Mouse (Mus musculus): ENCODE measurements at regions not wholly inside any gene's neighbourhood (a gene's known extent, or its start where the extent isn't known, plus 50 kb on each side); places are given as distances from the start of the nearest gene placed in this dataset.

DNA sequence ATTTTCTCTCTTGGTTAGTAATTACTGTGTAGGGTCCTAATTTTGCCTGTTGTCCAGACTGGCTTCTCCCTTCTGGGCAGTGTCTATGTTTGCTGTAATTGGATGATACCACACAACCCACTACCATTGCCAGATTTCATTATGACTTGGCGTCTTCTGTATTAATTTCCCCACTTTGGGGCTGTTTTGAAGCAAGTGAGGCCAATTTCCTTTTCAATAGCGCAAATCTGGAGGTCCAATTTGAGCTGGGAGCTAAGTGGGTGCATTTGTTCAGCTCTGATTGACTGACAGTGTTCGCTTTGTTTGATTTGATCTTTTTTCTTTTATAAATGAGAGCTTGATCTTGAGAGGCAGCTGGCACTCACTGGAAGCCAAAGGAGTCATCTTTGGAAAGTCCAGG, 266.4 kb downstream of the Slc4a3 start:
- intact Hi-C loops (cut with DNase I), result no loop called here
- no peak for DNase-seq

DNA sequence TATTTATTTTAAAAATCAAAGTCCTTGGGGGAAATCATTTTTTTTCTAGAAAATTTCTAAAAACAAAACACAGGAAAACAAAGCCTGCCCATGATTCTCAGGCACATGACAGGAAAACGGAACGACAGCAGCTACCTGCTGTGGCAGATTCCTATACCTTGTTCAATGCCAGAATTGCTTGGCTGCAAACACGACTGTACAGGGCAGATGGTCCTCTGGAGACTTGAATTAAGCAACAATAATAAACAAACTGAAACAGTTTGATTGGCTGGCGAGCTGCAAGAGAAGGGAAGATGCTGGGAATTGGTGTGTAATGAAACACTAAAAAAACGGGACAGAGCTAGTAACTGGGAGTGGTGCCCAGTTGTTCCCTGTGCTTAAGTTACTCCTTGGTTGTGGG, 280.1 kb downstream of the Slc4a3 start:
- no peak for DNase-seq
- intact Hi-C loops (cut with DNase I), result no loop called here

DNA sequence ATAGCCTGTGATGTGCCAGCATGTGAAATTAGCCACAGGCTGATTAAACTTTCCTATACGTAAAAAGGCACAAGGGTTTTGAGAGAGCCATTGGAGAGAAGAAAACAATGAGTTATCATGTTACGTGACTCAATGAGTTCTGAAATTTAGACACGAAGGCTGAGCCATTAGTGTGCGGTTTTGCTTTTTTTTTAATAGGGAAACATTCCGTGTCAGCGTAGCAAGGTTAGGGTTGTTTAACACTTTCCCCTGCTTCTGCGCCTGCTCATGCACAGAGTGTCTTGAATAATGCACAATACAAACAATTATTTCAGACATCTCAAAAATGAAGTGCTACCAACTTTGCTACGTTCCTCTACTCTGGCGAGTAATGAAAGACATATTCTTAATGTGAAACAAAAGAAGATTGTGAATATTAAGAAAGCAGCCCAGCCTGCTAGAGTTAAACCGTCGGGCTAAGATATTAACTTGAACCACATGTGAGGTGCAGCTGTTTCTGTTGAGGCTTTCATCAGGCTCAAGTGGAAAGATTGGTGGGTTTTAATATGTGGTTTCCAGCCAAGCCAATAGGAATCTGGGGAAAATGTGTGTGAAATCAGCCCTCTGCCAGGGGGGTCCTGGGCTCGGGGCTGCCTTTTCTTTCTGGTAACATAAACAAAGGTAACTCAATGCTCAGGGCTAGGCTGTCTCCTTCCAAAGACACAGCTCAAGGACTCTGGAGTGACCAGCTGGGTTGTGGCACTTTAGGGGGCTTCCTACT, 287.2 kb downstream of the Slc4a3 start:
- no peak for DNase-seq
- intact Hi-C loops (cut with DNase I), result no loop called here

GRCm38 (mm10) chr1:75834361-75834760, 288.3 kb downstream of the Slc4a3 start:
- intact Hi-C loops (cut with DNase I), result no loop called here
- no peak for DNase-seq

- no peak for DNase-seq
- intact Hi-C loops (cut with DNase I), result no loop called here
Observed at GRCm38 (mm10) chr1:75839551-75840223, 293.6 kb downstream of the Slc4a3 start.

DNA sequence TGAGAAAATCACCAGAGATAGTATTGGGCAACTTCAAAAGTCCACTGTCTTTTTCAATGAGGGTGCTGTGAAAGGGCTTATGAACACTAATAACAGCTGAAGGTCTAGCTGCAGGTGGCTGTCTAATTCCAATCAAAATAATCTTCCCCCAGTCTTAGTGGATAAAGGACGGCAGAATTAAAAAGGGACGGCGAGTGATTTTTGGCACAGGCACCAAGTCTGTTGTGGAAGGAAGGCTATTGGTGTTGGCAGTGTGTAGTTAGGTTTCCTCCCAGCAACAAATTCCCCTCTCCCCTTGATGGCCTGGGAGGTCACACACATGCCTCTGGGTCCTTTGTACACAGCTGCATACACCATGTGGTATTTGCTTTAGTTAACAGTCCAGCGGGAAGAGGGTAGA, 296.3 kb downstream of the Slc4a3 start:
- intact Hi-C loops (cut with DNase I), result no loop called here
- no peak for DNase-seq

GRCm38 (mm10) chr1:75843326-75843725, 297.3 kb downstream of the Slc4a3 start:
- DNase-seq, result no peak
- intact Hi-C loops (cut with DNase I), result no loop called here

DNA sequence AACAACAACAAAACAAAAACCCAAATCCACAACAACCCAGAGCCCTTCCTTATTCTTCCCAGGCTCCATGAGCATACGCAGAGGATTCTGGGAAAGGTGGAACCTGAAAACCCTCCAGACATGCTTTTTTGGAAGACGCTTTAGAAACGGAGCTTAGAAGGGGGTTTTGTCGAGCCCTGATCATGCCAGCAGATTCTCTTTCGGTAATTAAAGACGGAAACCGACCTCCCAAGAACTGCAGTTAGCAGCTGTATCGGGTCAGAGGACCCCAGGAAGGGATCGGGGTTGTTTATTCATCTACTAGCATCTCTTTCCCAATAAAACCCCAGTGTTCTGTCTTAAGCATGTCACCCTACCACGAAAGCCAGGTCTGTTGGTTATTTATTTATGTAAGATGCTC, 298.1 kb downstream of the Slc4a3 start:
- intact Hi-C loops (cut with DNase I), result no loop called here
- DNase-seq, result no peak

DNA sequence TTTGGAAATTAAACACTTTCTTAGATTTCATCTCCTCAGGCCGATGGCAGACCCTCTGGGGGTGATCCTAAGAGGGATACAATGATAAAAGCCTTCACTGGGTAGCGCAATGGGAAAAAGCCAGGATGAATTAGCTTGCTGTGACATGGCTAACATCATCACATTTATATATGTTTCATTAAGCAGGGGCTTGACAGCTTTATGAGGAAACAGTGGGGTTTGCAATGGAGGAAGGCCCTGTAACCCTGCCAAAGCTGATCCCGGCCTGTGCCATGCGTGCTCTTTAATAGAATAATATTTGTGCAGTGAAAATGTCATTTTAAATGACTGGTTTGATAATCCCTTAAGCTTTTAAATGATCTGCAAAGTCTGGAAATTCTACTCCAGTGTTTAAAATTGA, 298.5 kb downstream of the Slc4a3 start:
- intact Hi-C loops (cut with DNase I), result no loop called here
- no peak for DNase-seq

GRCm38 (mm10) chr1:75844981-75845380, 298.9 kb downstream of the Slc4a3 start:
- DNase-seq, result no peak
- intact Hi-C loops (cut with DNase I), result no loop called here

DNA sequence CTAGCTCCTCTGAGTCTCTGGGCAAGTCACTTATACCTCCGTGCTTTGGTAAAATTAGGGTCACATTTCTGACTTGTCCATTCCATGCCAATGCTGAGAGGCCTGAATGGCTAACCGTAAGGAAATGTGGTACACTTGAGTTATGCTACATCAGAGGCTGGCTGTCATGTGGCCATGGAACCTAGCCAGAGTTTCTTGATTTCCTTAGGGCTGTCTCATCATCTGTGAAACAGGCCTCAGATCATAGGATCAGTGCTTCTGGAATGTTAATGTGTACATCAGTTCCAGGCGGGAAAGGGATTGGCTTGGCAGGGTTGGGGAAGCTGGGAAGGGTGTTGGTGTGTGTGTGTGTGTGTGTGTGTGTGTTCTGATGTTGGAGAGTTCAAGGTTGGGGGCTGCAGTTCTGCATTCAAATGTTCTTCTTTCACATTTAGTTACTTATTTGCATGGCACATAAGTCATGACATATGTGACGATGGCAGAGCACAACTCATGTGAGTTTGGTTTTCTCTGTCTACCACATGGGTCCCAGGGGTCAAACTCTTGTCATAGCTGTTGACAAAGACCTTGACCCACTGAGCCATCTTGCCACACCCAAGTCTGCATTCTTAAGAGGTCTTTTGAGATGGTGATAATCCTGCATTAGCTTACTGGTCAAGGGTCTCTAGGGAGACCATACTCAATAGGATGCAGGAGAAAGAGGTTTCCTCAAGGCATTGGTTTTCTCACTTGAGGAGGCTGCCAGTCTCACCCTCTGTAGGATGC, 299.9 kb downstream of the Slc4a3 start:
- intact Hi-C loops (cut with DNase I), result no loop called here
- DNase-seq, result no peak

- intact Hi-C loops (cut with DNase I), result no loop called here
- no peak for DNase-seq
Observed at GRCm38 (mm10) chr1:75847681-75848080, 301.6 kb downstream of the Slc4a3 start.

- no peak for DNase-seq
- intact Hi-C loops (cut with DNase I), result no loop called here
Observed at GRCm38 (mm10) chr1:75848436-75848835, 302.4 kb downstream of the Slc4a3 start.

DNA sequence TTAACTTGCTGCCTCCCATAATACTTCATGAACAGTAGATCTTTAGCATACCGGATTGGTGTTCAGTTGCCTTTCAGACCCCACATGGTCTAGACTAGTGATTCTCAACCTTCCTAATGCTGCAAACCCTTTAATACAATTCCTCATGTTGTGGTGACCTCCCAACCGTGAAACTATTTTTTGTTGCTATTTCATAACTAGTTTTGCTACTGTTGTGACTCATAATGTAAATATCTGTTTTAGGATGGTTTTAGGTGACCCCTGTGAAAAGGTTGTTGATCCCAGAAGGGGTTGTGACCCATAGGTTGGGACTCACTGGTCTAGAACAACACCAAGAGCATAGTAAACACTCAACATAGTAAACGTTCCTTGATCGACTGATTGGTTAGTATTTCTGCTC, 304.1 kb downstream of the Slc4a3 start:
- no peak for DNase-seq
- intact Hi-C loops (cut with DNase I), result no loop called here

GRCm38 (mm10) chr1:75858551-75859255, 312.6 kb downstream of the Slc4a3 start:
- intact Hi-C loops (cut with DNase I), result no loop called here
- DNase-seq, result no peak

GRCm38 (mm10) chr1:75862757-75863156, 316.7 kb downstream of the Slc4a3 start:
- intact Hi-C loops (cut with DNase I), result no loop called here

GRCm38 (mm10) chr1:75866556-75866955, 320.5 kb downstream of the Slc4a3 start:
- intact Hi-C loops (cut with DNase I), result no loop called here

More at GRCm38 (mm10) chr1:75862757-75863156, 316.7 kb downstream of the Slc4a3 start:
- DNase-seq, result no peak

DNA sequence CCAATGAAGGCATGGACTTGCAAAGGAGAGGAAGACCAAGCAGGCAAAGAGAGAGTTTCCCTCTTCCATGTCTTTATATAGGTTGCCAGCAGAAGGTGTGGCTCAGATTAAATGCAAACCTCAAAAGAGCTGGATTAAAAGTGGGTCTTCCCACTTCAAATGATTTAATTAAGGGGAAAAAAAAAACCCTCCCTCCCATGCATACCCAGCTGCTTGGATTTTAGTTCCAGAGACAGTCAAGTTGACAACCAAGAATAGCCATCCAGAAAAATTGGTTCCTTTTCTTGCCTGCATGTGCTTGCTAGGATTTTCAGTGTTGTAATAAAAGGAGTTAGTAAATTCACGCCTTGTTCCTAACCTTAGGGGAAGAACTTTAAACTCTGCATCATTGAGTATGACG, 323.3 kb downstream of the Slc4a3 start:
- DNase-seq, result no peak

More at GRCm38 (mm10) chr1:75866556-75866955, 320.5 kb downstream of the Slc4a3 start:
- DNase-seq, result no peak

DNA sequence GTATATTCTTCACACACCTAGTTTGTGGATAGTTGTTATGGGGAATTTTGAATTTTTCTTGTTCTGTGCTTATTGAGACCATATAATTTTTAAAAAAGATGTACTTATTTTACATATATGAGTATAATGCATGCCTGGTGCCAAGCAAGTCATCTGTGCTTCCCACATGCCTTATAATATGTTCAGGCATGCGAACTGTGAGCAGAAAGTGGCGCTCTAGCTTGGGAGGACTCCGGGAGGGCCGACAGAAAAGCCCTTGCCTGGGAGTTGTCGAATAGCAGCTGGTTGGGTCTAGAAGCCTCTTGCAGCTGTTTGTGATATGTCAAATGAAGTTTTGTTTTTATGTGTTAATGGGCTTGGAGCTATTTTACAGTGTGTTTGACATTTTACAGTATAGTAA, 323.8 kb downstream of the Slc4a3 start:
- intact Hi-C loops (cut with DNase I), result no loop called here
- DNase-seq, result no peak

More for the DNA sequence above, 323.3 kb downstream of the Slc4a3 start:
- intact Hi-C loops (cut with DNase I), result no loop called here

GRCm38 (mm10) chr1:75873911-75874310, 327.8 kb downstream of the Slc4a3 start:
- no peak for DNase-seq
- intact Hi-C loops (cut with DNase I), result no loop called here

DNA sequence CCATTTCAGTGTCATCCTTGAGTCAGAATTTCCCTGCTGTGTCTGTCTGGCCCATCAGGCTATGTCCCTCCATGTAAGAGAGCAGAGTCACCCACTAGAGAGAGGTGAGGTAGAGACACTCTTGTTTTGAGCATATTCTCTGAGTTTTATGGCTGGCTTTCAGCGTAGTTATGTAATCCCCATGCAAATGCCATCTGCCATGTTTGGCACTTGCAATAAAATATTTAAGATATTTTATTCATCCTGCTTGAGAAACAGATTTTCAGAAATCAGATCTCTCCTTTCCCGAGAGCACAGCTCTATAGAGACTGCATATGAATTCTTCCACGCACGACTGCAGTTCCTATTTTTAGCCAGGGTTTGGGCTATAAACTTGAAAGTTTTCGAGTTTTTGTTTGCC, 331.1 kb downstream of the Slc4a3 start:
- intact Hi-C loops (cut with DNase I), result no loop called here
- DNase-seq, result no peak

All from gastrocnemius, postnatal 36 days (tissue).